Mouse (Mus musculus): Measurements from ENCODE around the gene Tubb5. TPM values are rescaled to one million over a fixed set of nuclear protein-coding genes. Genes with fewer than 3 reads are reported as not detected.

Tubb5 gene
- polyA plus RNA-seq, 1 experiment, result 32.5 TPM

- H3K4me3 ChIP-seq (ENCODE audit: insufficient read depth, low read depth, low read length), result no peak overlapping the region
- H3K27ac ChIP-seq (replicated peaks; ENCODE audit: low read depth, low read length), result peak overlapping the region; percentile 75
- peaks cover 30% of the 10 kb centered on the region for H3K4me1 ChIP-seq (ENCODE audit: control insufficient read depth, insufficient read depth, insufficient read length, low read length)
Measured at GRCm38 (mm10) chr17:35809395-35809794, 28.7 kb downstream of the Tubb5 start.

- H3K4me1 ChIP-seq (ENCODE audit: control insufficient read depth, insufficient read depth, insufficient read length, low read length), result peaks cover 22% of the 10 kb centered on the region
- no peak overlapping the region for H3K4me3 ChIP-seq (ENCODE audit: insufficient read depth, low read depth, low read length)
- peak overlapping the region; percentile 98 for H3K27ac ChIP-seq (replicated peaks; ENCODE audit: low read depth, low read length)
Measured at GRCm38 (mm10) chr17:35808073-35808472, 30.0 kb downstream of the Tubb5 start.

- Histone ChIP-seq H3K4me3 (ENCODE audit: insufficient read depth, low read depth, low read length) (no peak overlapping the region), H3K27ac (replicated peaks; ENCODE audit: low read depth, low read length) (peak overlapping the region; percentile 97), H3K4me1 (ENCODE audit: control insufficient read depth, insufficient read depth, insufficient read length, low read length) (peaks cover 24% of the 10 kb centered on the region)
Measured at GRCm38 (mm10) chr17:35803858-35804399, 34.2 kb downstream of the Tubb5 start.

- peaks cover 20% of the 10 kb centered on the region for H3K4me1 ChIP-seq (ENCODE audit: control insufficient read depth, insufficient read depth, insufficient read length, low read length)
- no peak overlapping the region for H3K4me3 ChIP-seq (ENCODE audit: insufficient read depth, low read depth, low read length)
- H3K27ac ChIP-seq (replicated peaks; ENCODE audit: low read depth, low read length), result peak overlapping the region; percentile 55; the same call in 1 of the 2 replicates
Measured at GRCm38 (mm10) chr17:35803020-35803419, 35.1 kb downstream of the Tubb5 start.

GRCm38 (mm10) chr17:35800905-35801304 is 37.2 kb downstream of the Tubb5 start:
- Histone ChIP-seq H3K4me1 (ENCODE audit: control insufficient read depth, insufficient read depth, insufficient read length, low read length) (peaks cover 14% of the 10 kb centered on the region), H3K4me3 (ENCODE audit: insufficient read depth, low read depth, low read length) (no peak overlapping the region), H3K27ac (replicated peaks; ENCODE audit: low read depth, low read length) (no peak overlapping the region)

- Histone ChIP-seq H3K4me1 (ENCODE audit: control insufficient read depth, insufficient read depth, insufficient read length, low read length) (peaks cover 4% of the 10 kb centered on the region; the same call in 1 of the 2 replicates), H3K27ac (replicated peaks; ENCODE audit: low read depth, low read length) (no peak overlapping the region), H3K4me3 (ENCODE audit: insufficient read depth, low read depth, low read length) (no peak overlapping the region)
Measured at GRCm38 (mm10) chr17:35796835-35797234, 41.3 kb downstream of the Tubb5 start.

- no peaks in the 10 kb centered on the region for H3K4me1 ChIP-seq (ENCODE audit: control insufficient read depth, insufficient read depth, insufficient read length, low read length)
- H3K4me3 ChIP-seq (ENCODE audit: insufficient read depth, low read depth, low read length), result no peak overlapping the region
- H3K27ac ChIP-seq (replicated peaks; ENCODE audit: low read depth, low read length), result no peak overlapping the region
Measured at GRCm38 (mm10) chr17:35795656-35796055, 42.5 kb downstream of the Tubb5 start.

GRCm38 (mm10) chr17:35795099-35795498 is 43.0 kb downstream of the Tubb5 start:
- no peak overlapping the region for H3K27ac ChIP-seq (replicated peaks; ENCODE audit: low read depth, low read length)
- no peaks in the 10 kb centered on the region for H3K4me1 ChIP-seq (ENCODE audit: control insufficient read depth, insufficient read depth, insufficient read length, low read length)
- H3K4me3 ChIP-seq (ENCODE audit: insufficient read depth, low read depth, low read length), result no peak overlapping the region

GRCm38 (mm10) chr17:35792837-35793236 is 45.3 kb downstream of the Tubb5 start:
- Histone ChIP-seq H3K27ac (replicated peaks; ENCODE audit: low read depth, low read length) (no peak overlapping the region), H3K4me3 (ENCODE audit: insufficient read depth, low read depth, low read length) (no peak overlapping the region), H3K4me1 (ENCODE audit: control insufficient read depth, insufficient read depth, insufficient read length, low read length) (no peaks in the 10 kb centered on the region)

GRCm38 (mm10) chr17:35790933-35791332 is 47.2 kb downstream of the Tubb5 start:
- H3K4me1 ChIP-seq (ENCODE audit: control insufficient read depth, insufficient read depth, insufficient read length, low read length), result no peaks in the 10 kb centered on the region
- no peak overlapping the region; the same call in 1 of the 2 replicates for H3K27ac ChIP-seq (replicated peaks; ENCODE audit: low read depth, low read length)
- H3K4me3 ChIP-seq (ENCODE audit: insufficient read depth, low read depth, low read length), result no peak overlapping the region

- Histone ChIP-seq H3K4me3 (ENCODE audit: insufficient read depth, low read depth, low read length) (no peak overlapping the region), H3K4me1 (ENCODE audit: control insufficient read depth, insufficient read depth, insufficient read length, low read length) (no peaks in the 10 kb centered on the region), H3K27ac (replicated peaks; ENCODE audit: low read depth, low read length) (no peak overlapping the region)
Measured at GRCm38 (mm10) chr17:35788025-35788424, 50.1 kb downstream of the Tubb5 start.

GRCm38 (mm10) chr17:35787493-35787892 is 50.6 kb downstream of the Tubb5 start:
- Histone ChIP-seq H3K4me1 (ENCODE audit: control insufficient read depth, insufficient read depth, insufficient read length, low read length) (no peaks in the 10 kb centered on the region), H3K4me3 (ENCODE audit: insufficient read depth, low read depth, low read length) (no peak overlapping the region), H3K27ac (replicated peaks; ENCODE audit: low read depth, low read length) (no peak overlapping the region)

- Histone ChIP-seq H3K4me1 (ENCODE audit: control insufficient read depth, insufficient read depth, insufficient read length, low read length) (no peaks in the 10 kb centered on the region), H3K4me3 (ENCODE audit: insufficient read depth, low read depth, low read length) (no peak overlapping the region), H3K27ac (replicated peaks; ENCODE audit: low read depth, low read length) (no peak overlapping the region)
Measured at GRCm38 (mm10) chr17:35785140-35785539, 53.0 kb downstream of the Tubb5 start.

- no peak overlapping the region for H3K27ac ChIP-seq (replicated peaks; ENCODE audit: low read depth, low read length)
- H3K4me1 ChIP-seq (ENCODE audit: control insufficient read depth, insufficient read depth, insufficient read length, low read length), result no peaks in the 10 kb centered on the region
- no peak overlapping the region for H3K4me3 ChIP-seq (ENCODE audit: insufficient read depth, low read depth, low read length)
Measured at GRCm38 (mm10) chr17:35783944-35784343, 54.2 kb downstream of the Tubb5 start.

Data from brown adipose tissue, adult 24 weeks (tissue).